Mouse (Mus musculus) MEL (cell line): ENCODE results near the gene Nphs2. TPM values are rescaled to one million over a fixed set of nuclear protein-coding genes. Genes with fewer than 3 reads are reported as not detected.
A peak's percentile ranks its signal among the peaks of the same experiment; 100 is the strongest.

ENCODE experiments used
- DNase-seq: peaks from one replicate; pipeline ENCODE4 v3.0.0; 2011; ENCODE audit warnings: low read depth, low spot score
- H3K27ac ChIP-seq: 2 replicates; pipeline ENCODE4 v1.5.1; 2012; ENCODE audit warnings: low read depth, mild to moderate bottlenecking, control low read depth, low read length, moderate library complexity; ENCODE audit not compliant: control insufficient read depth
- H3K27me3 ChIP-seq, 2 experiments: fragments of 150-350 bp in 1 of 2; sonication (generic) in 1 of 2; 2 replicates each; pipeline ENCODE4 v1.6.1; 2012; ENCODE audit warnings: low read length in 2 of 2, mild to moderate bottlenecking in 2 of 2, improper control_type of control experiment in 1 of 2, moderate library complexity in 1 of 2; ENCODE audit not compliant: insufficient read depth in 2 of 2, control insufficient read depth in 1 of 2
- H3K36me3 ChIP-seq, 2 experiments: 2 replicates each; pipeline ENCODE4 v1.6.1; 2012 to 2014; ENCODE audit warnings: low read length in 2 of 2, improper control_type of control experiment in 1 of 2, inconsistent platforms in 1 of 2, mild to moderate bottlenecking in 1 of 2; ENCODE audit not compliant: insufficient read depth in 2 of 2, control insufficient read depth in 1 of 2
- H3K4me1 ChIP-seq, 2 experiments: fragments of 150-350 bp in 1 of 2; sonication (generic) in 1 of 2; 2 replicates each; pipeline ENCODE4 v1.6.1; 2012; ENCODE audit warnings: low read length in 2 of 2, improper control_type of control experiment in 1 of 2, mild to moderate bottlenecking in 1 of 2; ENCODE audit not compliant: insufficient read depth in 2 of 2, control insufficient read depth in 1 of 2
- H3K4me3 ChIP-seq, 2 experiments: fragments of 150-350 bp in 1 of 2; sonication (generic) in 1 of 2; 2 replicates each; pipeline ENCODE4 v1.5.1; 2012; ENCODE audit warnings: low read depth in 2 of 2, low read length in 2 of 2, mild to moderate bottlenecking in 2 of 2, moderate library complexity in 2 of 2, control low read depth in 1 of 2, improper control_type of control experiment in 1 of 2; ENCODE audit not compliant: control insufficient read depth in 1 of 2, insufficient read depth in 1 of 2
- H3K79me2 ChIP-seq: 2 replicates; pipeline ENCODE4 v1.6.1; 2012; ENCODE audit warnings: mild to moderate bottlenecking, low read length, moderate library complexity; ENCODE audit not compliant: control insufficient read depth, poor library complexity, insufficient read depth
- H3K9ac ChIP-seq: 2 replicates; pipeline ENCODE4 v1.6.1; 2012; ENCODE audit warnings: low read depth, mild to moderate bottlenecking, control low read depth, low read length, moderate library complexity; ENCODE audit not compliant: control insufficient read depth, poor library complexity, severe bottlenecking
- H3K9me3 ChIP-seq: fragments of 150-350 bp; sonication (generic); replicated peaks from 2 replicates; pipeline ENCODE4 v1.6.1; 2012; ENCODE audit warnings: mild to moderate bottlenecking, low read length, improper control_type of control experiment, moderate library complexity; ENCODE audit not compliant: insufficient read depth
- BHLHE40 ChIP-seq: IDR thresholded peaks from 2 replicates; pipeline ENCODE4 v1.6.1; 2012; ENCODE audit warnings: low read depth, mild to moderate bottlenecking, inconsistent platforms, low read length, improper control_type of control experiment, borderline replicate concordance
- CHD2 ChIP-seq: IDR thresholded peaks from 2 replicates; pipeline ENCODE4 v1.6.1; 2011; ENCODE audit warnings: low read length, improper control_type of control experiment
- CTCF ChIP-seq, 3 experiments: IDR thresholded peaks in 2 of 3; conservative IDR thresholded peaks in 1 of 3; 2 replicates each; pipeline ENCODE4 v1.5.1; 2011 to 2012; ENCODE audit warnings: low read length in 3 of 3, low read depth in 2 of 3, mild to moderate bottlenecking in 2 of 3, improper control_type of control experiment in 1 of 3, inconsistent platforms in 1 of 3, mixed read lengths in 1 of 3, moderate library complexity in 1 of 3; ENCODE audit not compliant: control insufficient read depth in 1 of 3, insufficient read depth in 1 of 3, poor library complexity in 1 of 3, severe bottlenecking in 1 of 3
- E2F4 ChIP-seq: IDR thresholded peaks from 2 replicates; pipeline ENCODE4 v1.6.1; 2011; ENCODE audit warnings: low read depth, low read length, improper control_type of control experiment, borderline replicate concordance
- ELF1 ChIP-seq: IDR thresholded peaks from 2 replicates; pipeline ENCODE4 v1.6.1; 2014; ENCODE audit warnings: low read depth, mild to moderate bottlenecking, inconsistent platforms, low read length, improper control_type of control experiment, moderate library complexity
- EP300 ChIP-seq, 2 experiments: IDR thresholded peaks; 2 replicates each; pipeline ENCODE4 v1.6.1; 2011; ENCODE audit warnings: improper control_type of control experiment in 2 of 2, low read length in 2 of 2, low read depth in 1 of 2, mild to moderate bottlenecking in 1 of 2
- GATA1 ChIP-seq: IDR thresholded peaks from 2 replicates; pipeline ENCODE4 v1.6.1; 2011; ENCODE audit warnings: low read depth, low read length, improper control_type of control experiment
- HCFC1 ChIP-seq: IDR thresholded peaks from 2 replicates; pipeline ENCODE4 v1.6.1; 2012; ENCODE audit warnings: low read depth, mild to moderate bottlenecking, inconsistent platforms, low read length, improper control_type of control experiment, moderate library complexity
- MAFK ChIP-seq: IDR thresholded peaks from 2 replicates; pipeline ENCODE4 v1.6.1; 2011; ENCODE audit warnings: low read depth, mild to moderate bottlenecking, low read length, improper control_type of control experiment, borderline replicate concordance
- MAX ChIP-seq: IDR thresholded peaks from 2 replicates; pipeline ENCODE4 v1.6.1; 2011; ENCODE audit warnings: low read length, improper control_type of control experiment
- MEF2A ChIP-seq: IDR thresholded peaks from 2 replicates; pipeline ENCODE4 v1.6.1; 2014; ENCODE audit warnings: low read depth, mild to moderate bottlenecking, inconsistent platforms, low read length, improper control_type of control experiment; ENCODE audit not compliant: poor library complexity, insufficient replicate concordance, severe bottlenecking; ENCODE audit errors: extremely low read depth
- NELFE ChIP-seq: IDR thresholded peaks from 2 replicates; pipeline ENCODE4 v1.6.1; 2011; ENCODE audit warnings: low read depth, low read length, improper control_type of control experiment
- POLR2A ChIP-seq, 2 experiments: IDR thresholded peaks; 2 replicates each; pipeline ENCODE4 v1.6.1; 2011 to 2012; ENCODE audit warnings: low read length in 2 of 2, mild to moderate bottlenecking in 2 of 2, control low read depth in 1 of 2, improper control_type of control experiment in 1 of 2, low read depth in 1 of 2, moderate library complexity in 1 of 2; ENCODE audit not compliant: control insufficient read depth in 1 of 2, insufficient read depth in 1 of 2, poor library complexity in 1 of 2
- RAD21 ChIP-seq: IDR thresholded peaks from 2 replicates; pipeline ENCODE4 v1.6.1; 2011; ENCODE audit warnings: mild to moderate bottlenecking, low read depth, low read length, improper control_type of control experiment
- SMC3 ChIP-seq: IDR thresholded peaks from 2 replicates; pipeline ENCODE4 v1.6.1; 2011; ENCODE audit warnings: low read depth, low read length, improper control_type of control experiment
- TBP ChIP-seq: IDR thresholded peaks from 2 replicates; pipeline ENCODE4 v1.8.0; 2011; ENCODE audit warnings: low read depth, low read length, improper control_type of control experiment
- TCF12 ChIP-seq: IDR thresholded peaks from 2 replicates; pipeline ENCODE4 v1.6.1; 2014; ENCODE audit warnings: low read depth, mild to moderate bottlenecking, inconsistent platforms, low read length, improper control_type of control experiment, moderate library complexity
- USF1 ChIP-seq: IDR thresholded peaks from 2 replicates; pipeline ENCODE4 v1.6.1; 2014; ENCODE audit warnings: low read depth, mild to moderate bottlenecking, inconsistent platforms, low read length, improper control_type of control experiment, moderate library complexity
- ZC3H11A ChIP-seq: IDR thresholded peaks from 2 replicates; pipeline ENCODE4 v1.6.1; 2012; ENCODE audit warnings: low read depth, mild to moderate bottlenecking, inconsistent platforms, low read length, improper control_type of control experiment
- ZKSCAN1 ChIP-seq: IDR thresholded peaks from 2 replicates; pipeline ENCODE4 v1.6.1; 2012; ENCODE audit warnings: low read depth, mild to moderate bottlenecking, inconsistent platforms, low read length, improper control_type of control experiment, moderate library complexity
- polyA plus RNA-seq, 2 experiments: library from polyadenylated mRNA; stranded (reverse) in 1 of 2; unstranded in 1 of 2; fragments of >175 nt in 1 of 2; fragments of >200 nt in 1 of 2; gene quantifications; 2 replicates each; pipeline versions ENCODE4 v1.2.1 to v1.2.4; 2012; ENCODE audit warnings: low replicate concordance in 2 of 2, low read depth in 1 of 2; ENCODE audit not compliant: insufficient read length in 2 of 2, insufficient read depth in 1 of 2, missing spikeins in 1 of 2
- total RNA-seq: library from RNA; depleted of rRNA; stranded (reverse); fragments of 300-350 nt; gene quantifications from 2 replicates; pipeline ENCODE4 v1.2.3, GENCODE M21; 2012; rRNA removed

Gene Nphs2
- total RNA-seq (not detected in 2 replicates), polyA plus RNA-seq (not detected)

- no peaks in the 10 kb centered on the region for H3K9me3 ChIP-seq
- no peak within 1 kb of the TSS for H3K27ac ChIP-seq
- H3K9ac ChIP-seq, result no peak within 1 kb of the TSS
- peaks cover 0 to 4% of the 10 kb centered on the region in 2 experiments; a peak in 1 of 4 replicates for H3K4me1 ChIP-seq
- DNase-seq, result no peak
- H3K79me2 ChIP-seq, result no peaks in the 10 kb centered on the region
- H3K27me3 ChIP-seq, result no peaks in the 10 kb centered on the region
- H3K36me3 ChIP-seq, result peaks cover 0 to 3% of the 10 kb centered on the region in 2 experiments; a peak in 2 of 4 replicates
- TF ChIP-seq TBP, result no peak
- TF ChIP-seq GATA1, result no peak
- no peak for TF ChIP-seq NELFE
- TF ChIP-seq E2F4, result no peak
- no peak for TF ChIP-seq EP300 (IDR thresholded peaks at IDR 0.05; ENCODE audit: low read depth in 1 of 2, low read length in 2 of 2)
- TF ChIP-seq ELF1, result no peak
- no peak for TF ChIP-seq CTCF (IDR thresholded peaks at IDR 0.05 in 2 of 3, conservative IDR thresholded peaks at IDR 0.05 in 1 of 3; ENCODE audit: control insufficient read depth in 1 of 3, insufficient read depth in 1 of 3, low read depth in 2 of 3, low read length in 3 of 3, poor library complexity in 1 of 3, severe bottlenecking in 1 of 3)
- TF ChIP-seq ZKSCAN1, result no peak
- TF ChIP-seq POLR2A (IDR thresholded peaks at IDR 0.05; ENCODE audit: control insufficient read depth in 1 of 2, insufficient read depth in 1 of 2, low read depth in 1 of 2, low read length in 2 of 2, poor library complexity in 1 of 2), result no peak
- TF ChIP-seq BHLHE40, result no peak
- no peak for TF ChIP-seq TCF12
- TF ChIP-seq CHD2, result no peak
- no peak for TF ChIP-seq HCFC1
- no peak for TF ChIP-seq USF1
- no peak for TF ChIP-seq MAFK
- no peak for TF ChIP-seq MEF2A
- H3K4me3 ChIP-seq, result no peak within 1 kb of the TSS
Measured at GRCm38 (mm10) chr1:156310630-156311029, at the start of gene Nphs2. Gene Nphs2, plus strand, starts transcription at chr1:156310727.

- Histone ChIP-seq H3K4me3 (no peak overlapping the region), H3K79me2 (no peaks in the 10 kb centered on the region), H3K4me1 (no peaks in the 10 kb centered on the region), H3K9me3 (no peaks in the 10 kb centered on the region), H3K9ac (no peak overlapping the region), H3K27me3 (no peaks in the 10 kb centered on the region), H3K27ac (no peak overlapping the region), H3K36me3 (no peaks in the 10 kb centered on the region)
- peak; percentile 52 for DNase-seq
- peak; percentile 86 to 97 (median 87) for TF ChIP-seq CTCF (IDR thresholded peaks at IDR 0.05 in 2 of 3, conservative IDR thresholded peaks at IDR 0.05 in 1 of 3; ENCODE audit: control insufficient read depth in 1 of 3, insufficient read depth in 1 of 3, low read depth in 2 of 3, low read length in 3 of 3, poor library complexity in 1 of 3, severe bottlenecking in 1 of 3)
- TF ChIP-seq SMC3, result peak; percentile 73
- peak; percentile 82 for TF ChIP-seq RAD21
- TF ChIP-seq GATA1, result no peak
- TF ChIP-seq MAX, result no peak
- peak; percentile 65 for TF ChIP-seq ZC3H11A
- no peak for TF ChIP-seq CHD2
Measured at GRCm38 (mm10) chr1:156263352-156263751, 47.2 kb upstream of the Nphs2 start.
